Mouse (Mus musculus) midbrain, embryonic 16.5 days (tissue): Measurements from ENCODE around the gene Ppp2r1b. TPM values are rescaled to one million over a fixed set of nuclear protein-coding genes. Genes with fewer than 3 reads are reported as not detected.

Experiments
- ATAC-seq: fragments of 200-750 bp; cut with Nextera tagmentation; 2 replicates; pipeline ENCODE4 v1.8.0; 2017; ENCODE audit warnings: moderate TSS enrichment
- H3K27ac ChIP-seq: fragments of 300-500 bp; sonication (generic); 2 replicates; pipeline ENCODE4 v1.5.1; 2014; ENCODE audit warnings: mild to moderate bottlenecking, low read length, mixed read lengths
- H3K27me3 ChIP-seq: fragments of 300-500 bp; sonication (generic); 2 replicates; pipeline ENCODE4 v1.6.1; 2014; ENCODE audit warnings: low read depth, low read length, mixed read lengths; ENCODE audit not compliant: control insufficient read depth, insufficient read depth
- H3K36me3 ChIP-seq: fragments of 300-500 bp; sonication (generic); 2 replicates; pipeline ENCODE4 v1.6.1; 2014; ENCODE audit warnings: mild to moderate bottlenecking, low read length, moderate library complexity, mixed read lengths; ENCODE audit not compliant: control insufficient read depth, insufficient read depth
- H3K4me1 ChIP-seq: fragments of 300-500 bp; sonication (generic); 2 replicates; pipeline ENCODE4 v1.6.1; 2014; ENCODE audit warnings: mild to moderate bottlenecking, low read length, mixed read lengths; ENCODE audit not compliant: control insufficient read depth, insufficient read depth
- H3K4me2 ChIP-seq: fragments of 300-500 bp; sonication (generic); 2 replicates; pipeline ENCODE4 v1.6.1; 2014; ENCODE audit warnings: mild to moderate bottlenecking, low read length, mixed read lengths
- H3K4me3 ChIP-seq: fragments of 300-500 bp; sonication (generic); 2 replicates; pipeline ENCODE4 v1.5.1; 2014; ENCODE audit warnings: low read depth, mild to moderate bottlenecking, low read length, moderate library complexity, mixed read lengths
- H3K9ac ChIP-seq: fragments of 300-500 bp; sonication (generic); 2 replicates; pipeline ENCODE4 v1.6.1; 2014; ENCODE audit warnings: low read depth, low read length, mixed read lengths
- H3K9me3 ChIP-seq: fragments of 300-500 bp; sonication (generic); replicated peaks from 2 replicates; pipeline ENCODE4 v1.6.1; 2014; ENCODE audit warnings: mild to moderate bottlenecking, low read length, mixed read lengths; ENCODE audit not compliant: control insufficient read depth, poor library complexity, severe bottlenecking
- WGBS: fragments of 180-500 bp; shearing (Covaris S2); extraction: QIAGEN DNeasy Blood & Tissue Kit; methylation state at CpG from one replicate; pipeline ENCODE4 v1.1.7; 2014; 5-methylcytosine and 5-hydroxymethylcytosine counted together
- polyA plus RNA-seq: library from polyadenylated mRNA; unstranded; fragments of >200 nt; fragmentation: Nextera tagmentation; extraction: Ambion mirVana; gene quantifications from 2 replicates; pipeline ENCODE4 v1.2.1, GENCODE M21; 2015

Gene Ppp2r1b
- polyA plus RNA-seq, 1 experiment from 2014 or later = 38.8 TPM

DNA sequence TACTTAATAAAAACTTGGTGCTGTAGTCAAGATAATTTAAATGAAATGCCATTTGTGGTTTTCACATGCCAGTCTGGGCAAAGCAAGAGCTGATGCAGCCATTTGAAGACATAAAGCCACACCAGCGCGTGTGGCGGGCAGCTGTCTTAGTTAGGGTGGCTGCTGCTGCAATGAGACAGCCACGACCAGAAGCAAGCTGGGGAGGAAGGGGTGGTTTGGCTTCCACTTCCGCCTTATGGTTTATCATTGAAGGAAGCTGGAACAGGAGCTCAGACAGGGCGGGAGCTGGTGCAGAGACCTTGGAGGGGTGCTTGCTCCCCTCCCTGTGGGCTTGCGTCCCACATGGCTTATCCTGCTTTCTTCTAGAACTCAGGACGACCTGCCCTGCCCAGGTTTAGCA lies 20.7 kb downstream of the Ppp2r1b start:
- no peak overlapping the region for H3K27ac ChIP-seq
- H3K4me2 ChIP-seq = no peak overlapping the region
- H3K9ac ChIP-seq = no peak overlapping the region
- no peaks in the 10 kb centered on the region for H3K4me1 ChIP-seq
- WGBS = 84% methylated on average over 8 of the region's 8 CpGs
- no peaks in the 10 kb centered on the region for H3K9me3 ChIP-seq
- peaks cover 22% of the 10 kb centered on the region for H3K36me3 ChIP-seq
- ATAC-seq = no peak
- no peak overlapping the region for H3K4me3 ChIP-seq
- H3K27me3 ChIP-seq = no peaks in the 10 kb centered on the region

DNA sequence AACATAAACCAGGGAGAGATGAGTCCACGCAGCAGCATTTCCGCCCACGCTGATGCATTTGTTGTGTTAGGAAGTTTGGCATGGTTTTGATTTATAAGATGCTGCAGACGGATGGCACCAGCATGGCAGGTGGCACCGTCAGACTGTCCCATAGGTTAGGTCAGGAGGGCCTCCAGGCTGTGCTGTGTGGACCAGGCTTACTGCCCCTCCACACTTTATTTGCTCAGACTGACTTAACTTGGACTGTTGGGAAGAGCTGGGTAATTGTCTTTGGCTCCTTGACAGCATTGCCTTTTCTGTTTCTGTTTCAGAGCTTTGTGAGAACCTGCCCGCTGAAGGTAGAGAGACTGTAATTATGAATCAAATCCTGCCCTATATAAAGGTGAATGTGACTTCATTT lies 21.9 kb downstream of the Ppp2r1b start:
- no peaks in the 10 kb centered on the region for H3K9me3 ChIP-seq
- peaks cover 21% of the 10 kb centered on the region for H3K36me3 ChIP-seq
- H3K4me2 ChIP-seq = no peak overlapping the region
- H3K27ac ChIP-seq = no peak overlapping the region
- 98% methylated on average over 6 of the region's 6 CpGs for WGBS
- no peaks in the 10 kb centered on the region for H3K4me1 ChIP-seq
- no peak overlapping the region for H3K4me3 ChIP-seq
- H3K27me3 ChIP-seq = no peaks in the 10 kb centered on the region
- H3K9ac ChIP-seq = no peak overlapping the region
- ATAC-seq = no peak

DNA sequence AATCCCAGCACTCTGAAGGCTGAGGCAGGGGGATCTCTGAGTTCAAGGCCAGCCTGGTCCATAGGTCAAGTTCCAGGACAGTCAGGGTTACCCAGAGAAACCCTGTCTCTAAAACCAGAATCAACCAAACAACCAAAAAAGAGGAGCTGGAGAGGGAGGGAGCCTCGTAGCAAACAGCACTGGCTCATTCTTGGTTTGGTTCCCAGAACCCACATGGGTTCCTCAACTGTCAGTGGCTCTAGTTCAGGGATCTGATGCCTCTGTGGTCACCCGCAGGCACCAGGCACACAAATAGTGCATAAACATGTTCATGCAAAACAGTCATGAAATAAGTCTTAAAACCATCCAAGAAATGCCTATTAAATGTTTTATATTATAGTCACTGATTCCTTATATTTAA lies 23.1 kb downstream of the Ppp2r1b start:
- Histone ChIP-seq H3K9ac (no peak overlapping the region), H3K9me3 (no peaks in the 10 kb centered on the region), H3K27me3 (no peaks in the 10 kb centered on the region), H3K27ac (no peak overlapping the region), H3K4me1 (no peaks in the 10 kb centered on the region), H3K36me3 (peaks cover 21% of the 10 kb centered on the region), H3K4me2 (no peak overlapping the region), H3K4me3 (no peak overlapping the region)
- 90% methylated on average over 2 of the region's 2 CpGs for WGBS
- no peak for ATAC-seq

DNA sequence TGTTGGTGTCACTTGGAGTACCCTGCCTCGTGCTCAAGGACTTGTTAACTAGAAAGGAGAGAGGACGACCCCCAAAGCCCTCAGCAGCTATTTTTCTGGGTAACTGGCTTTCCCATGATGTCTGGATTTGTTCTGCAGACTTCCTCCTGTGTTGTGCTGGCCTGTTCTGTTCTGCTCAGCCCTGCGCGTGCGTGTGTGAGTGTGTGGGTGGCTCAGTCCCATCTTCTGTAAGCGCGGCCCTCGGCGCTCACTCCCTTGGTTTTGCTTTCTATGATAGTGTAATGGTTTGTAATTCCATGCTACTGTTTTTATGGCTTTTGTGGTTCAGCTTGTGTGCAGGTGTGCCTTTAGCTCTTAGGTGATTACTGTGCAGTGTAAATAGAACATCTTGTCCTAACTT lies 28.1 kb downstream of the Ppp2r1b start:
- H3K9me3 ChIP-seq = no peaks in the 10 kb centered on the region
- H3K27ac ChIP-seq = no peak overlapping the region
- H3K36me3 ChIP-seq = peaks cover 17% of the 10 kb centered on the region
- no peak overlapping the region for H3K4me3 ChIP-seq
- H3K4me1 ChIP-seq = no peaks in the 10 kb centered on the region
- WGBS = 96% methylated on average over 9 of the region's 9 CpGs
- no peak for ATAC-seq
- no peak overlapping the region for H3K9ac ChIP-seq
- H3K4me2 ChIP-seq = no peak overlapping the region
- H3K27me3 ChIP-seq = no peaks in the 10 kb centered on the region

DNA sequence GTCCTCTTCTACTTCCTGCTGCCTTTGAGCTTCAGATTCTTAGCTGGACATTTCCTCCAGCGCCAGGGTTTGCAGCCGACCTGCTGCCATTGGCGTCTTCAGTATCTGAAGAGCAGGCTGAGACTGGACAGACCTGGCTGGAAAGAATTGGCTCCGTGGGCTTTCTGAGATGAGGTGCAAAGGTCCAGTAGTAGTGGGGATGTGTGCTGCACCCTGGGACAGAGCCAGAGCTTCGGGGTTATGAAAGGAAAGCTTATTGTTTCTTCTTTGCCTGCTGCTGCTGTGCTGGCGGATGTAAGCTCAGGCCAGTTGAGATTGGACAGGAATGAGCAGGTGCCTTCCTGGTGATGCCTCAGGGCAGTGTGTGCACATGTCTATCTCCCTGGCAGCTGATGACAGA lies 28.9 kb downstream of the Ppp2r1b start:
- Histone ChIP-seq H3K4me1 (no peaks in the 10 kb centered on the region), H3K9me3 (no peaks in the 10 kb centered on the region), H3K9ac (no peak overlapping the region), H3K4me3 (no peak overlapping the region), H3K4me2 (no peak overlapping the region), H3K27ac (no peak overlapping the region), H3K27me3 (no peaks in the 10 kb centered on the region), H3K36me3 (peaks cover 17% of the 10 kb centered on the region)
- WGBS = 82% methylated on average over 6 of the region's 6 CpGs
- ATAC-seq = no peak

DNA sequence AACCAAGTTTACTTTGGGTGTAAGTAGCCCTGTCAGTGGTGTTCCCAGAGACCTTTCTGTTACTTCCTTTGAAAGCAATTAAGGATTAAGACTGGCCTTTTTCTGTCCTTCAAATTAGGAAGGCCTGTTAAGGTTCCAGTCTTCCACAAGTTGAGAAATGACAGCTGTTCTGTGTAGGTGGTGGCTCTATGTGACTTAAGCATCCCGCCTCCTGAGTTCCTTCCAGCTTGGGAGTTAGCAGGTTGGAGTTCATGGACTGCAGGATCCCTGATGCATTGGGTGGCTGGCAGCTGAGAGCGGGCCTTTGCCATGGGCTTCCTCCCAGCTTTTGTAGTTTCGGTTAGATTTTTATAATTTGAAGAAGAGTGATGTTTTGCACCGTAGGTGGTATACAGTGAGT lies 30.4 kb downstream of the Ppp2r1b start:
- Histone ChIP-seq H3K9me3 (no peaks in the 10 kb centered on the region), H3K4me3 (no peak overlapping the region), H3K27me3 (no peaks in the 10 kb centered on the region), H3K9ac (no peak overlapping the region), H3K36me3 (peaks cover 18% of the 10 kb centered on the region), H3K4me2 (no peak overlapping the region), H3K27ac (no peak overlapping the region), H3K4me1 (no peaks in the 10 kb centered on the region)
- no peak for ATAC-seq
- over 99% methylated on average over 4 of the region's 4 CpGs for WGBS

DNA sequence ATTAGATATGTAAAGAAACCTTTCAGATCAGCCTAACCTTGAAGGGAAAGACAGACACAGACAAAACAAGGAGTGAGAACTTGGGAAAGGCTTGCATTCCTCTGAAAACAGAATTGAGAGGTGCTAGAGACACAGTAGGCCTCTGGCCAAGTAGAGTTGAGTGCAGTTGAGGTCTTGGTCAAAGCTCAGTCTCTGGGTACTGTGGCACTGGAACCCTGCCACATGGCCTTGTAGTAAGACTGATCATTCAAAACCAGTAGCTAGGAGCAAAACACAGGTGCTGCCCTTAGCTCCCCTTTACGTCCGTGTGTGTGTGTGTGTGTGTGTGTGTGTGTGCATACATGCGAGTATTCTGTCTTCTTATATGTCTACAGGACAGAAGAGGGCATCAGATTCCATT lies 31.2 kb downstream of the Ppp2r1b start:
- Histone ChIP-seq H3K4me1 (no peaks in the 10 kb centered on the region), H3K9me3 (no peaks in the 10 kb centered on the region), H3K4me3 (no peak overlapping the region), H3K27ac (no peak overlapping the region), H3K9ac (no peak overlapping the region), H3K27me3 (no peaks in the 10 kb centered on the region), H3K4me2 (no peak overlapping the region), H3K36me3 (peaks cover 17% of the 10 kb centered on the region)
- ATAC-seq = no peak
- 93% methylated on average over 3 of the region's 3 CpGs for WGBS

DNA sequence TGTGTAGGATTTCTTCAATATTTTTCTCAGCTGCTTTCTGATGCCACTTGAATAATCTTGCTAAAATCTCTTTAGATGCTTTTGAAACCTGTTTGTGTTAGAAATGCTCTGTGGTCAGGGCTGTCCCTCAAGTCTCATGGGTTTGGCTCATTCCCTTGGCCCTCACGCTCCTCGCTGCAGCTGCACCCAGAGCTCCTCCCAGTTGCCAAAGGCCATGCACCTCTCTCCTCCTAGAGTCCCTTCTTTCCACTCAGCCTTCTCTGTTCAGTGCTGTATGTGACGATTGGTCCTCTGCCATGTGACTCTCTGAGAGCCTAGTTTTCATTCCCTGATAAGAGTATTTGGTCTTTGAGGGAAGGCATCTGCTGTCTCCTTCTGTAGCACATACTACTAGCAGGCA lies 32.3 kb downstream of the Ppp2r1b start:
- ATAC-seq = no peak
- Histone ChIP-seq H3K36me3 (peaks cover 17% of the 10 kb centered on the region), H3K27ac (no peak overlapping the region), H3K9me3 (no peaks in the 10 kb centered on the region), H3K4me2 (no peak overlapping the region), H3K4me3 (no peak overlapping the region), H3K9ac (no peak overlapping the region), H3K27me3 (no peaks in the 10 kb centered on the region), H3K4me1 (no peaks in the 10 kb centered on the region)
- WGBS = 82% methylated on average over 3 of the region's 3 CpGs

DNA sequence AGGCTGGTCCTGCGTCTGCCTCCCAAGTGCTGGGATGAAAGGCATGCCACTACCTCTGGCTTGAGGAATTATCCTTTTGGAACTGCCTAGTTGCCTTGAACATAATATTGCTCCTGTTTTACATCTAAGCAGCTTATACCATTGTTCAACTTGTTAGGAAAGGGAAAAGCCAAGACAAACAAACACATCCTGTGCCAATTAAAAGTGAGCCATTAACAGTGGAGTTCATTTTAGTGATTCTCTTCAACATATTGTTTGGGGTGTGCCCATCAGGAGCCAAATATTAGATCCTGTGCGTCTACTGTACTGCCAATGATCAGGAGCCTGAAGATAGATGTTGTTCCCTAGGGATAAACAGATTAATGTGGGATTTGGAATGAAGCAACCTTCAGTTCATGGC lies 37.1 kb downstream of the Ppp2r1b start:
- H3K4me1 ChIP-seq = 0 out of 2 replicates have a peak, but pooled peaks cover 3% of the 10 kb centered on the region

DNA sequence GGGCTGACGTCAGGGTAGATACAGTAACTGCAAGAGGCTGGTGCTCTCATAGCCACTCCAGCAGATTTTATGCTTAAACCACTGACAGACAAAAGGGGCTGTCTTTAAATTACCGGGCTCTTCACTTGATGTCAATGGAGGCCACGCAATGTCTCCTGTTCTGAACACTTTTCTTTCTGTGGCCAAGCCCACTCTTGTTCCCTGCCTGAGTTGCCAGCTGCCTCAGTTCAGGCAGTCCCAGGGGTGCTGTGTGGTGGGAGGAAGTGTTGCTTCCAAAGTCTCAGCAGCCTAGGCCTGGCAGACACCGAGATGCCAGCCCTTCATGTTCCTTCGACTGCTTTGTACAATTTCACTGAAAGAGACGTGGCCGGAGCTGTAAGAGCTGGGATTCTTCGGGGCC lies 39.0 kb downstream of the Ppp2r1b start:
- Histone ChIP-seq H3K9ac (no peak overlapping the region), H3K4me2 (no peak overlapping the region), H3K27me3 (no peaks in the 10 kb centered on the region), H3K4me3 (no peak overlapping the region), H3K36me3 (peaks cover 7% of the 10 kb centered on the region; the same call in 1 of the 2 replicates), H3K4me1 (0 out of 2 replicates have a peak, but pooled peaks cover 3% of the 10 kb centered on the region), H3K27ac (no peak overlapping the region), H3K9me3 (no peaks in the 10 kb centered on the region)
- 76% methylated on average over 8 of the region's 8 CpGs for WGBS
- no peak for ATAC-seq

More for the DNA sequence above, 37.1 kb downstream of the Ppp2r1b start:
- Histone ChIP-seq H3K36me3 (peaks cover 10% of the 10 kb centered on the region; the same call in 1 of the 2 replicates), H3K4me2 (no peak overlapping the region), H3K9me3 (no peaks in the 10 kb centered on the region), H3K27me3 (no peaks in the 10 kb centered on the region), H3K27ac (no peak overlapping the region), H3K4me3 (no peak overlapping the region), H3K9ac (no peak overlapping the region)
- ATAC-seq = no peak
- WGBS = 91% methylated on average over 2 of the region's 2 CpGs
